Mouse (Mus musculus): ENCODE measurements around the gene Slc9a5. TPM values are rescaled to one million over a fixed set of nuclear protein-coding genes. Genes with fewer than 3 reads are reported as not detected.

Slc9a5 gene
- polyA plus RNA-seq, 1 experiment from 2014 or later: 0.29 TPM

DNA sequence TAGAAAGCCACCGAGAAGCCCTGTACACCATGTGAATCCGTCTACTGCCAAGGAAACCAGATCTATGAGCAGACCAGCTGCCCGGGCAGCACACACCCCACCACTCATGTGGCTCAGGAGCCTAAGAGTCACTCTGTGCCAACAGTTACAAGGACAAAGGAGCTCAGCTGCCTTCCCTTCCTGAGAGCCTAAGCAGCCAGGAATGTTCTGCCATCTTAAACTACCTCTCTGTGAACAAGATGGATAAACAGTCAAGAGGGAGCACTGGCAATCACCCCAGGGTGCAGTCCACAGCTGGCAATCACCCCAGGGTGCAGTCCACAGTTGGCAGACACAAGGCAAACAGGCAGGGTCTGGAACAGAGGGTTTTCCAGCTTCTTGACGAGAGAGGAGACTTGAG is 30.7 kb upstream of the Slc9a5 start:
- H3K27ac ChIP-seq (replicated peaks): no peak overlapping the region
- 82% methylated on average over 4 of the region's 4 CpGs for WGBS

DNA sequence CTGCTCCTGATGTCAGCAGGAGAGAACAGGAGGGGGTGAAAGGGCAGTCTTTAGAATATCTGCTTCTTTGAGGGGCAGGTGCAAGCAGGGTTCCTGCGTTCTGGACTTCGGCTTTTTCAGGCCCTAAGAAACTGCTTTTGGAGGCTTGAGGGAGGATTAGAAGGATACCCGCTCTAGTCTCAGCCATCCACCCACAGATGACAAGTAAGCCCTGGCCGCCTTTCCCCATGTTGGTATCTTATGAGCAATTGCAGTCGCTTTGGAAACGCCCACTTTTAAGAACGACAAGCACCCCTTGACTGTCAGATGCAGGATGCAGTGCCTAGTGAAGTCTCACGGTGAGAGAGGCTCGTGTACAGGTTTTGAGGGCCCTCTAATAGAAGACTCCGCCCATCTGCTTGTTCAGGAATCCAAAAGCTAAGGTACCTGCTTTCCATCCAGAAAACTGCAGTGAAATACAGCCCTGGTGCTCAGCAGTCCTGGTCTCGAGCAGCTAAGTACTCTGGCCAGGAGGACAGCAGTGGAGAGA is 29.9 kb upstream of the Slc9a5 start:
- Histone ChIP-seq H3K27ac (replicated peaks) (no peak overlapping the region), H3K36me3 (ENCODE audit: control insufficient read depth, insufficient read depth, low read length) (peaks cover 11% of the 10 kb centered on the region; the same call in 1 of the 2 replicates), H3K4me3 (ENCODE audit: low read depth, low read length) (no peak overlapping the region), H3K27me3 (ENCODE audit: control insufficient read depth, insufficient read depth, low read length) (no peaks in the 10 kb centered on the region), H3K4me2 (replicated peaks; ENCODE audit: low read depth) (no peak overlapping the region), H3K9ac (ENCODE audit: low read length) (no peak overlapping the region), H3K4me1 (replicated peaks; ENCODE audit: control insufficient read depth, insufficient read depth) (no peaks in the 10 kb centered on the region), H3K9me3 (ENCODE audit: control insufficient read depth, low read length) (no peaks in the 10 kb centered on the region)
- WGBS: 78% methylated on average over 11 of the region's 11 CpGs
- DNase-seq (ENCODE audit: low spot score) (peak; percentile 10), ATAC-seq (ENCODE audit: low FRiP score, low TSS enrichment) (no peak)
- TF ChIP-seq CTCF (IDR thresholded peaks at IDR 0.05; ENCODE audit: low read depth): no peak
- TF ChIP-seq EP300 (optimal IDR thresholded peaks at IDR 0.05): no peak

More for the DNA sequence above, 30.7 kb upstream of the Slc9a5 start:
- DNase-seq (ENCODE audit: low spot score): peak; percentile 13
- Histone ChIP-seq H3K4me1 (replicated peaks; ENCODE audit: control insufficient read depth, insufficient read depth) (no peaks in the 10 kb centered on the region), H3K4me3 (ENCODE audit: low read depth, low read length) (no peak overlapping the region), H3K4me2 (replicated peaks; ENCODE audit: low read depth) (no peak overlapping the region), H3K36me3 (ENCODE audit: control insufficient read depth, insufficient read depth, low read length) (peaks cover 12% of the 10 kb centered on the region; the same call in 1 of the 2 replicates), H3K9ac (ENCODE audit: low read length) (no peak overlapping the region), H3K9me3 (ENCODE audit: control insufficient read depth, low read length) (no peaks in the 10 kb centered on the region), H3K27me3 (ENCODE audit: control insufficient read depth, insufficient read depth, low read length) (no peaks in the 10 kb centered on the region)
- no peak; the same call in 1 of the 2 replicates for ATAC-seq (ENCODE audit: low FRiP score, low TSS enrichment)
- no peak for TF ChIP-seq EP300 (optimal IDR thresholded peaks at IDR 0.05)

DNA sequence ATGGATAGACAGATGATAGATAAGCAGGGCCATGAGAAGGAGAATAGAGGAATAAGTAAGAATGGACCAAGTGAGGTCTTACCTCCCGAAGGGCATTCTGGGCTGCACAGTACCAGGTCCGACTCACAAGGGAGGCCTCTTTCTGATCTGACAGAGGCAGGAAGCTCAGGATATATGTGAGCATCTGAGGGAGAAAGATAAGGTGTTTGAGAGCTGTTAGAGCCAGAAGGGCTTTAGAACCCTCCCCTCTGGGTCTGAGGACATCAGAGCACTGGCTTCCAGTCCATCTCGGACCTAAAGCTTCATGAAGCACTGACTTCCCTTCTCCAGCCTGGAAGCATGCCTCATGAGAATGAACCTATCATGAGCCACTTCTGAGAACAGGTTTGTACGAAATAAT is 25.5 kb upstream of the Slc9a5 start:
- 88% methylated on average over 4 of the region's 4 CpGs for WGBS
- no peak for TF ChIP-seq CTCF (IDR thresholded peaks at IDR 0.05; ENCODE audit: low read depth)
- no peak for TF ChIP-seq EP300 (optimal IDR thresholded peaks at IDR 0.05)
- no peak for DNase-seq (ENCODE audit: low spot score)
- Histone ChIP-seq H3K9ac (ENCODE audit: low read length) (no peak overlapping the region), H3K4me2 (replicated peaks; ENCODE audit: low read depth) (no peak overlapping the region), H3K27ac (replicated peaks) (no peak overlapping the region), H3K4me1 (replicated peaks; ENCODE audit: control insufficient read depth, insufficient read depth) (peaks cover 12% of the 10 kb centered on the region), H3K9me3 (ENCODE audit: control insufficient read depth, low read length) (no peaks in the 10 kb centered on the region), H3K27me3 (ENCODE audit: control insufficient read depth, insufficient read depth, low read length) (no peaks in the 10 kb centered on the region), H3K36me3 (ENCODE audit: control insufficient read depth, insufficient read depth, low read length) (peaks cover 6% of the 10 kb centered on the region), H3K4me3 (ENCODE audit: low read depth, low read length) (no peak overlapping the region)
- ATAC-seq (ENCODE audit: low FRiP score, low TSS enrichment): no peak

DNA sequence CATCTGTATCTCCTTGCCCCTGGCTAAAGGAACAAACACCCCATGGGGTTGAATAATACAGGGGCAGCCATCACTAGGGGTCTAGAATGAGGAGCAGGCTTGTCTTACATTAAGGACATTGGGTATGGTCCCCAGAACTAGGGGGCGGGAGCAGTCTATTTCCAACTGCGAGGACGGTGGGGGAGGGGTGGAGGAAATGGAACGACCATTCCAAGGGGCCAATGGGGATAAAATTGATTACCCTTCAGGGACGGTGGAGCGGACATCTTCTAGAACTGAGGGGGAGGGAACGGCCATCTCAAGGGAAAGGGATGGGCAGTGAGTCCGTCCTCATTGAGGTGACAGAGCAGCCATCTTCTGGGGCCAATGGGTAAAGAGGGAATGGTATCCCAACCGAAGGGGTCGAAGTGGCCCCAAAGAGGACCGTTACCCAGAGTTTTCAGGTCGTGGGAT is 23.0 kb upstream of the Slc9a5 start:
- TF ChIP-seq CTCF (IDR thresholded peaks at IDR 0.05; ENCODE audit: low read depth): no peak
- TF ChIP-seq EP300 (optimal IDR thresholded peaks at IDR 0.05): no peak
- Histone ChIP-seq H3K9ac (ENCODE audit: low read length) (peak overlapping the region; percentile 82), H3K4me2 (replicated peaks; ENCODE audit: low read depth) (peak overlapping the region; percentile 90), H3K27me3 (ENCODE audit: control insufficient read depth, insufficient read depth, low read length) (no peaks in the 10 kb centered on the region), H3K9me3 (ENCODE audit: control insufficient read depth, low read length) (no peaks in the 10 kb centered on the region), H3K36me3 (ENCODE audit: control insufficient read depth, insufficient read depth, low read length) (peaks cover 25% of the 10 kb centered on the region), H3K4me3 (ENCODE audit: low read depth, low read length) (peak overlapping the region; percentile 87), H3K27ac (replicated peaks) (peak overlapping the region; percentile 65; the same call in 1 of the 2 replicates), H3K4me1 (replicated peaks; ENCODE audit: control insufficient read depth, insufficient read depth) (peaks cover 12% of the 10 kb centered on the region)
- ATAC-seq (ENCODE audit: low FRiP score, low TSS enrichment) (peak; percentile 19), DNase-seq (ENCODE audit: low spot score) (no peak)
- WGBS: under 1% methylated on average over 12 of the region's 12 CpGs

DNA sequence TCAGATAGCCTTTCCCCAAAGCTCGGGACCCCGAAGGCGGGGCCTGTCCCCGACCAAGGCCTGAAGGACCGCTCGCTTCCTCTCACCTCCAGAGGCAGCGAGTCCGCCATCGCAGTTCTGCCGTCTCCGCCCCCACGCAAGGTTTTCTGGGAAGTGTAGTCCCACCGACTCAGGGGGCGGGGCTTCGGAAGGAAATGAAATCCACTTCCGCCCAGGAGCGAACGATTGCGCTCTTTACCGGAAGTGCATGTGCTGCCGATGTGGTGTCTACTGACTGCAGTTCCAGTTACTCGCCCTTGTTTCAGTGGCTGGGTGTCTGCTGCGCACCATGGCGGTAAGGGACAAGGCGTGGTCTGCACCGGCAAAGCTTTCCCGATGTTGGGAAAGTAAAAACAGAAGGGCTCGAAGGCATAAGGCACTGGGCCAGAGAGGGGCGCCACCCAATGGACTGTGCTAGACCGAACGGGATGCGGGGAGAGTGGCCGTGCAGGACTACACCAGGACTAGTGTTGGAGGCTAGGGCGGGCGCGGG is 22.4 kb upstream of the Slc9a5 start, which contains the start of the genes Lrrc29 and Tmem208:
Gene Lrrc29 (minus strand): TSS at position 138 of the 532 bp plus-strand sequence.
Gene Tmem208 (plus strand): TSS at position 214 of the 532 bp plus-strand sequence.
- ATAC-seq (ENCODE audit: low FRiP score, low TSS enrichment): peak; percentile 92
- H3K27me3 ChIP-seq (ENCODE audit: control insufficient read depth, insufficient read depth, low read length): no peaks in the 10 kb centered on the region
- TF ChIP-seq CTCF (IDR thresholded peaks at IDR 0.05; ENCODE audit: low read depth): peak; percentile 74
- no peak for TF ChIP-seq EP300 (optimal IDR thresholded peaks at IDR 0.05)
- H3K9ac ChIP-seq (ENCODE audit: low read length): peak within 1 kb of the TSS; percentile 82
- peak within 1 kb of the TSS; percentile 90 for H3K4me2 ChIP-seq (replicated peaks; ENCODE audit: low read depth)
- peak within 1 kb of the TSS; percentile 87 for H3K4me3 ChIP-seq (ENCODE audit: low read depth, low read length)
- H3K9me3 ChIP-seq (ENCODE audit: control insufficient read depth, low read length): no peaks in the 10 kb centered on the region
- peak; percentile 97 for DNase-seq (ENCODE audit: low spot score)
- WGBS: under 1% methylated on average over 36 of the region's 36 CpGs
- H3K36me3 ChIP-seq (ENCODE audit: control insufficient read depth, insufficient read depth, low read length): peaks cover 25% of the 10 kb centered on the region
- H3K4me1 ChIP-seq (replicated peaks; ENCODE audit: control insufficient read depth, insufficient read depth): peaks cover 12% of the 10 kb centered on the region
- peak within 1 kb of the TSS; percentile 82 for H3K27ac ChIP-seq (replicated peaks)

DNA sequence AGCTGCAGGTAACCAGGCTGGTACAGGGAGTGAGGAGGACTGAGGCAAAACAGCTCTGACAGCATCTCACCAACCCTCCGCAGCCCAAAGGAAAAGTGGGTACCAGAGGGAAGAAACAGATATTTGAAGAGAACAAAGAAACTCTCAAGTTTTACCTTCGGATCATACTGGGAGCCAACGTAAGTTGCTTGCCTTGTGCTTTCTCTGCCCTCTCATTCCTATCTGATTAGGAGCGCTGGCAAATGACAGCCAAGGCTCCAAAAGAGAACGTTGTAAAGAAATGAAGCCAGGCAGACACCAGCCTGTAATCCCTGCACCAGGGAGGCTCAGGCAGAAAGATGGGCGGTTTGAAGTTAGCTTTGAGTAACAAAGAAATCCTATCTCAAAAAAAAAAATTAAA is 21.7 kb upstream of the Slc9a5 start:
- peaks cover 12% of the 10 kb centered on the region for H3K4me1 ChIP-seq (replicated peaks; ENCODE audit: control insufficient read depth, insufficient read depth)
- no peak for TF ChIP-seq CTCF (IDR thresholded peaks at IDR 0.05; ENCODE audit: low read depth)
- TF ChIP-seq EP300 (optimal IDR thresholded peaks at IDR 0.05): no peak
- H3K27ac ChIP-seq (replicated peaks): peak overlapping the region; percentile 82
- peak overlapping the region; percentile 68 for H3K9ac ChIP-seq (ENCODE audit: low read length)
- no peaks in the 10 kb centered on the region for H3K27me3 ChIP-seq (ENCODE audit: control insufficient read depth, insufficient read depth, low read length)
- H3K36me3 ChIP-seq (ENCODE audit: control insufficient read depth, insufficient read depth, low read length): peaks cover 30% of the 10 kb centered on the region
- H3K4me3 ChIP-seq (ENCODE audit: low read depth, low read length): peak overlapping the region; percentile 87
- peak overlapping the region; percentile 90 for H3K4me2 ChIP-seq (replicated peaks; ENCODE audit: low read depth)
- ATAC-seq (ENCODE audit: low FRiP score, low TSS enrichment) (no peak), DNase-seq (ENCODE audit: low spot score) (peak; percentile 19)
- WGBS: 34% methylated on average over 6 of the region's 6 CpGs
- no peaks in the 10 kb centered on the region for H3K9me3 ChIP-seq (ENCODE audit: control insufficient read depth, low read length)

Data from stomach, postnatal 0 days (tissue).